Mouse (Mus musculus): ENCODE data around the gene Mknk2. TPM values are rescaled to one million over a fixed set of nuclear protein-coding genes. Genes with fewer than 3 reads are reported as not detected.

The Mknk2 gene
- total and polyA plus RNA-seq, 2 experiments from 2014 or later = 40.5 to 84.5 TPM

- Histone ChIP-seq H3K4me3 (ENCODE audit: low read length) (peak overlapping the region; percentile 58), H3K9me3 (ENCODE audit: low read length) (no peaks in the 10 kb centered on the region), H3K4me1 (ENCODE audit: insufficient read depth, low read length) (peaks cover 18% of the 10 kb centered on the region; the same call in 1 of the 2 replicates), H3K27ac (peak overlapping the region; percentile 78), H3K9ac (replicated peaks; ENCODE audit: low read length) (peak overlapping the region; percentile 56), H3K27me3 (ENCODE audit: insufficient read depth, low read length) (no peaks in the 10 kb centered on the region), H3K36me3 (ENCODE audit: insufficient read depth, low read length) (peaks cover 14% of the 10 kb centered on the region), H3K4me2 (ENCODE audit: low read depth, low read length) (peak overlapping the region; percentile 68)
- TF ChIP-seq CTCF (IDR thresholded peaks at IDR 0.05; ENCODE audit: low read depth) = no peak; the same call in 1 of the 2 replicates
- DNase-seq (ENCODE audit: low spot score) = peak; percentile 95
- peak; percentile 89 for ATAC-seq
- 3% methylated on average over 46 of the region's 47 CpGs for WGBS
Measured at GRCm38 (mm10) chr10:80702536-80703390, 24.9 kb upstream of the Mknk2 start.

DNA sequence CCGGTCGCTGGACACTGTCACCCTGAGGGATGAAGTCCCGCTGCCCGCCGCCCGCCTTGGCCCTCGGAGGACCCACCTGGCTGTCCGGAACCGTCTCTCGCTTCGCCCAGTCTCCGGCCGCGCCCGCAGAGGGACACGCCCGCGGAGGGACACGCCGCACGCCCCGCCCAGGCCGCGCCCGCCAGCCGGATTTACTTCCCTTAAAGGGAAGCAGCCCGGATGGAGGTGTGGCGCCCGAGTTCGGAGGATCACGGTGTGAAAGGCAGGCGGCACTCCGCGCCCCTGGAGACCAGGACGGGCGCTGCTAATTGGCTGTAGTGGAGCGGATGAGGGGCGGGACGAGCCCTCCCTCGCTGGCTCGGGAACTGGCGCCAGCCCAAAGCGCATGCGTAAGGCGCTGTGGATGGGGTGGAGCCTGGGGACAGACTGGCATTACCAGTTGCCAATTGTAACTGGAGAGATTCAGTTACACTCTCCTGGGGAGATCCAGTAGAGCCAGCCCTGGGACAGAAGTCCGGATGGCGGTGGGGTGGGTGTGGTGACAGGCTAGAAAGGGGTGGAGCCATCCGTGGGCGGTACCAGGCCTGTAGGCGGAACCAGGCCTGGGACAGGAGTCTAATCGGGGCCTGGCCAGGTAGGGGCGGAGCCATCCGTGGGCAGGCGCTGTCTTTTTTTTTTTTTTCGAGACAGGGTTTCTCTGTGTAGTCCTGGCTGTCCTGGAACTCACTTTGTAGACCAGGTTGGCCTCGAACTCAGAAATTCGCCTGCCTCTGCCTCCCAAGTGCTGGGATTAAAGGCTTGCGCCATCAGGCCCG, 24.0 kb upstream of the Mknk2 start, which contains the start of the genes Mob3a and Izumo4:
Mob3a (minus strand) TSS at position 257 of the 815 bp plus-strand sequence.
Izumo4 (plus strand) TSS at position 464 of the 815 bp plus-strand sequence.
- DNase-seq (ENCODE audit: low spot score) (peak; percentile 99), ATAC-seq (peak; percentile 97)
- H3K4me2 ChIP-seq (ENCODE audit: low read depth, low read length) = peak within 1 kb of the TSS; percentile 68
- H3K27me3 ChIP-seq (ENCODE audit: insufficient read depth, low read length) = no peaks in the 10 kb centered on the region
- TF ChIP-seq CTCF (IDR thresholded peaks at IDR 0.05; ENCODE audit: low read depth) = peak; percentile 40
- WGBS = under 1% methylated on average over 58 of the region's 59 CpGs
- no peaks in the 10 kb centered on the region for H3K9me3 ChIP-seq (ENCODE audit: low read length)
- H3K4me3 ChIP-seq (ENCODE audit: low read length) = peak within 1 kb of the TSS; percentile 58
- H3K27ac ChIP-seq = peak within 1 kb of the TSS; percentile 78
- peaks cover 5% of the 10 kb centered on the region; the same call in 1 of the 2 replicates for H3K36me3 ChIP-seq (ENCODE audit: insufficient read depth, low read length)
- peak within 1 kb of the TSS; percentile 67 for H3K9ac ChIP-seq (replicated peaks; ENCODE audit: low read length)
- H3K4me1 ChIP-seq (ENCODE audit: insufficient read depth, low read length) = peaks cover 18% of the 10 kb centered on the region; the same call in 1 of the 2 replicates

- no peaks in the 10 kb centered on the region; the same call in 1 of the 2 replicates for H3K36me3 ChIP-seq (ENCODE audit: insufficient read depth, low read length)
- H3K27ac ChIP-seq = no peak overlapping the region
- no peaks in the 10 kb centered on the region for H3K27me3 ChIP-seq (ENCODE audit: insufficient read depth, low read length)
- DNase-seq (ENCODE audit: low spot score) = no peak
- peak overlapping the region; percentile 68 for H3K4me2 ChIP-seq (ENCODE audit: low read depth, low read length)
- H3K9ac ChIP-seq (replicated peaks; ENCODE audit: low read length) = peak overlapping the region; percentile 67; the same call in 1 of the 2 replicates
- no peaks in the 10 kb centered on the region for H3K9me3 ChIP-seq (ENCODE audit: low read length)
- TF ChIP-seq CTCF (IDR thresholded peaks at IDR 0.05; ENCODE audit: low read depth) = no peak
- 42% methylated on average over 4 of the region's 4 CpGs for WGBS
- no peak for ATAC-seq
- H3K4me3 ChIP-seq (ENCODE audit: low read length) = peak overlapping the region; percentile 58
- H3K4me1 ChIP-seq (ENCODE audit: insufficient read depth, low read length) = peaks cover 18% of the 10 kb centered on the region; the same call in 1 of the 2 replicates
Measured at GRCm38 (mm10) chr10:80700732-80701131, 22.8 kb upstream of the Mknk2 start.

DNA sequence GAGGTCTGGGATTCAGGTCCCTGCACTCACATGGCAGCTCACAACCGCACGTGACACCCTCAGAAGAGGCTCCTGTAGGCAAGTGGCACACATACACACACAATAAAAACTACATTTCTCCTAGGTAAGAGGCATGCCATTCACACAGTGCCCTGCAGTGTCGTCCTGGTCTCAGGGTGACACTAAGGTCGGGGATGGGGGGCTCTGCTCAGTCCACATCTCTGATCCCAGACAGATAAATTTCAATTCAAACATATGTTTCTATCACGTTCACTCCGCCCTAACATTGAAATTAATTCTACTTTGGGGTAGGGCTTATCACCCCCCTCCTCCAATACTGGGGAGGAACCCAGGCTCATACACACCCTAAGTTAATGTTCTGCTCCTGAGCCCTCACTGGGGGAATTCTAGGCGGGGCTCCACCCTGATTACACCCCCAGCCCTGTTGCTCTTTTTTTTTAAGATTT, 22.2 kb upstream of the Mknk2 start:
- Histone ChIP-seq H3K27ac (no peak overlapping the region), H3K27me3 (ENCODE audit: insufficient read depth, low read length) (no peaks in the 10 kb centered on the region), H3K4me3 (ENCODE audit: low read length) (no peak overlapping the region), H3K36me3 (ENCODE audit: insufficient read depth, low read length) (no peaks in the 10 kb centered on the region; the same call in 1 of the 2 replicates), H3K9ac (replicated peaks; ENCODE audit: low read length) (no peak overlapping the region), H3K4me2 (ENCODE audit: low read depth, low read length) (peak overlapping the region; percentile 68; the same call in 1 of the 2 replicates), H3K4me1 (ENCODE audit: insufficient read depth, low read length) (peaks cover 18% of the 10 kb centered on the region; the same call in 1 of the 2 replicates), H3K9me3 (ENCODE audit: low read length) (no peaks in the 10 kb centered on the region)
- WGBS = 86% methylated on average over 7 of the region's 7 CpGs
- ATAC-seq (no peak), DNase-seq (ENCODE audit: low spot score) (no peak)
- no peak for TF ChIP-seq CTCF (IDR thresholded peaks at IDR 0.05; ENCODE audit: low read depth)

DNA sequence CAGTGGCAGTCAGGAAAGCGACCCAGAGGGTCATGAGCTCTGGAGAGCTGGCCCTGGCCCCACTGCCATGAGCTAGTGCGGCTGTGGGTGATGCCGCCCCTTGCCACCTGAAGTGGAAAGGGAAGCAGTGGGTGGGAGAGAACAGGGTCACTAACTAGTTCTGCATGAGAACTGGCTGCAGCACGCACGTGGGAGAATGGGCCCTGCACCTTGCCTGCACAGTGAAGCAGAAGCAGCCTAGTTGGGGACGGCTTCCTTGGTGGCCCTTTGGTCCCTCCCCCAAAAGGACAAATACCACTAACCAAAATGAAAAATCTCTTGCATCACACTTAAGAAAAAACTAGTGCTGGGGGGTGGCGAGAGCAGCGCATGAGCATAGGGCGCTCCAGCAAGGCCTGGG, 20.7 kb upstream of the Mknk2 start:
- Histone ChIP-seq H3K4me1 (ENCODE audit: insufficient read depth, low read length) (peaks cover 14% of the 10 kb centered on the region; the same call in 1 of the 2 replicates), H3K9ac (replicated peaks; ENCODE audit: low read length) (no peak overlapping the region), H3K36me3 (ENCODE audit: insufficient read depth, low read length) (peaks cover 6% of the 10 kb centered on the region; the same call in 1 of the 2 replicates), H3K9me3 (ENCODE audit: low read length) (no peaks in the 10 kb centered on the region), H3K27ac (no peak overlapping the region), H3K27me3 (ENCODE audit: insufficient read depth, low read length) (no peaks in the 10 kb centered on the region), H3K4me2 (ENCODE audit: low read depth, low read length) (no peak overlapping the region), H3K4me3 (ENCODE audit: low read length) (no peak overlapping the region)
- no peak for TF ChIP-seq CTCF (IDR thresholded peaks at IDR 0.05; ENCODE audit: low read depth)
- WGBS = 87% methylated on average over 9 of the region's 9 CpGs
- ATAC-seq (no peak), DNase-seq (ENCODE audit: low spot score) (no peak)

- WGBS = 60% methylated on average over 9 of the region's 9 CpGs
- DNase-seq (ENCODE audit: low spot score) (no peak), ATAC-seq (no peak)
- Histone ChIP-seq H3K9ac (replicated peaks; ENCODE audit: low read length) (no peak overlapping the region), H3K4me2 (ENCODE audit: low read depth, low read length) (no peak overlapping the region), H3K27ac (no peak overlapping the region), H3K4me1 (ENCODE audit: insufficient read depth, low read length) (0 out of 2 replicates have a peak, but pooled peaks cover 9% of the 10 kb centered on the region), H3K4me3 (ENCODE audit: low read length) (no peak overlapping the region), H3K36me3 (ENCODE audit: insufficient read depth, low read length) (peaks cover 6% of the 10 kb centered on the region; the same call in 1 of the 2 replicates), H3K27me3 (ENCODE audit: insufficient read depth, low read length) (no peaks in the 10 kb centered on the region), H3K9me3 (ENCODE audit: low read length) (no peaks in the 10 kb centered on the region)
- no peak for TF ChIP-seq CTCF (IDR thresholded peaks at IDR 0.05; ENCODE audit: low read depth)
Measured at GRCm38 (mm10) chr10:80697812-80698211, 19.9 kb upstream of the Mknk2 start.
